Mouse (Mus musculus) stomach, embryonic 15.5 days (tissue): ENCODE results near the gene Ankrd13a. TPM values are rescaled to one million over a fixed set of nuclear protein-coding genes. Genes with fewer than 3 reads are reported as not detected.

Source experiments
- ATAC-seq: fragments of 200-750 bp; cut with Nextera tagmentation; 2 replicates; pipeline ENCODE4 v1.8.0; 2017; ENCODE audit warnings: low read depth, moderate number of reproducible peaks, moderate TSS enrichment; ENCODE audit not compliant: insufficient read depth, low FRiP score
- H3K27ac ChIP-seq: fragments of 300-500 bp; sonication (generic); 2 replicates; pipeline ENCODE4 v1.5.1; 2015; ENCODE audit warnings: mild to moderate bottlenecking, inconsistent platforms
- H3K27me3 ChIP-seq: fragments of 300-500 bp; sonication (generic); replicated peaks from 2 replicates; pipeline ENCODE4 v1.6.1; 2015; ENCODE audit warnings: inconsistent platforms
- H3K36me3 ChIP-seq: fragments of 300-500 bp; sonication (generic); 2 replicates; pipeline ENCODE4 v1.6.1; 2015; ENCODE audit warnings: inconsistent platforms
- H3K4me1 ChIP-seq: fragments of 300-500 bp; sonication (generic); 2 replicates; pipeline ENCODE4 v1.6.1; 2015; ENCODE audit warnings: inconsistent platforms
- H3K4me2 ChIP-seq: fragments of 300-500 bp; sonication (generic); 2 replicates; pipeline ENCODE4 v1.6.1; 2015; ENCODE audit warnings: mild to moderate bottlenecking, inconsistent platforms
- H3K4me3 ChIP-seq: fragments of 300-500 bp; sonication (generic); replicated peaks from 2 replicates; pipeline ENCODE4 v1.5.1; 2015; ENCODE audit warnings: inconsistent platforms
- H3K9ac ChIP-seq: fragments of 300-500 bp; sonication (generic); 2 replicates; pipeline ENCODE4 v1.6.1; 2015; ENCODE audit warnings: inconsistent platforms
- H3K9me3 ChIP-seq: fragments of 300-500 bp; sonication (generic); 2 replicates; pipeline ENCODE4 v1.6.1; 2016; ENCODE audit warnings: inconsistent platforms
- WGBS: fragments of 180-500 bp; shearing (Covaris S2); methylation state at CpG from one replicate; pipeline ENCODE4 v1.1.7; 2015; 5-methylcytosine and 5-hydroxymethylcytosine counted together
- polyA plus RNA-seq: library from polyadenylated mRNA; unstranded; fragments of >200 nt; fragmentation: Nextera tagmentation; extraction: Ambion mirVana; gene quantifications from 2 replicates; pipeline ENCODE4 v1.2.1, GENCODE M21; 2015

Ankrd13a gene
- polyA plus RNA-seq, 1 experiment from 2014 or later, result 49.0 TPM

- H3K4me3 ChIP-seq, result no peak overlapping the region
- H3K4me2 ChIP-seq, result no peak overlapping the region
- H3K27ac ChIP-seq, result no peak overlapping the region
- ATAC-seq, result peak; percentile 59; the same call in 1 of the 2 replicates
- H3K9me3 ChIP-seq, result no peaks in the 10 kb centered on the region
- H3K4me1 ChIP-seq, result peaks cover 3% of the 10 kb centered on the region; the same call in 1 of the 2 replicates
- no peaks in the 10 kb centered on the region for H3K27me3 ChIP-seq
- no peak overlapping the region for H3K9ac ChIP-seq
- peaks cover 4% of the 10 kb centered on the region for H3K36me3 ChIP-seq
- WGBS, result 56% methylated on average over 16 of the region's 16 CpGs
Measured at GRCm38 (mm10) chr5:114784622-114785165, 10.2 kb downstream of the Ankrd13a start.

GRCm38 (mm10) chr5:114785196-114785595 is 10.7 kb downstream of the Ankrd13a start:
- Histone ChIP-seq H3K4me3 (no peak overlapping the region), H3K9ac (no peak overlapping the region), H3K27ac (no peak overlapping the region), H3K4me1 (peaks cover 3% of the 10 kb centered on the region; the same call in 1 of the 2 replicates), H3K36me3 (peaks cover 4% of the 10 kb centered on the region), H3K27me3 (no peaks in the 10 kb centered on the region), H3K4me2 (no peak overlapping the region), H3K9me3 (no peaks in the 10 kb centered on the region)
- ATAC-seq, result no peak
- 73% methylated on average over 5 of the region's 5 CpGs for WGBS

GRCm38 (mm10) chr5:114793317-114793716 is 18.8 kb downstream of the Ankrd13a start:
- WGBS, result 71% methylated on average over 7 of the region's 7 CpGs
- Histone ChIP-seq H3K9ac (no peak overlapping the region), H3K4me3 (no peak overlapping the region), H3K9me3 (no peaks in the 10 kb centered on the region), H3K4me1 (peaks cover 14% of the 10 kb centered on the region; the same call in 1 of the 2 replicates), H3K27me3 (no peaks in the 10 kb centered on the region), H3K27ac (no peak overlapping the region), H3K4me2 (no peak overlapping the region), H3K36me3 (peaks cover 23% of the 10 kb centered on the region)
- ATAC-seq, result no peak

- Histone ChIP-seq H3K27ac (no peak overlapping the region), H3K4me3 (no peak overlapping the region), H3K4me2 (no peak overlapping the region), H3K27me3 (no peaks in the 10 kb centered on the region), H3K9me3 (no peaks in the 10 kb centered on the region), H3K9ac (no peak overlapping the region), H3K4me1 (peaks cover 14% of the 10 kb centered on the region; the same call in 1 of the 2 replicates), H3K36me3 (peaks cover 28% of the 10 kb centered on the region)
- no peak for ATAC-seq
- WGBS, result 67% methylated on average over 4 of the region's 4 CpGs
Measured at GRCm38 (mm10) chr5:114794609-114795008, 20.1 kb downstream of the Ankrd13a start.

- WGBS, result 63% methylated on average over 9 of the region's 9 CpGs
- H3K36me3 ChIP-seq, result peaks cover 29% of the 10 kb centered on the region
- no peaks in the 10 kb centered on the region for H3K27me3 ChIP-seq
- no peak overlapping the region for H3K4me2 ChIP-seq
- H3K9ac ChIP-seq, result no peak overlapping the region
- ATAC-seq, result no peak
- H3K4me1 ChIP-seq, result peaks cover 14% of the 10 kb centered on the region; the same call in 1 of the 2 replicates
- no peak overlapping the region for H3K4me3 ChIP-seq
- no peak overlapping the region for H3K27ac ChIP-seq
- H3K9me3 ChIP-seq, result no peaks in the 10 kb centered on the region
Measured at GRCm38 (mm10) chr5:114795231-114795630, 20.8 kb downstream of the Ankrd13a start.

- Histone ChIP-seq H3K4me2 (no peak overlapping the region), H3K4me1 (peaks cover 14% of the 10 kb centered on the region; the same call in 1 of the 2 replicates), H3K9me3 (no peaks in the 10 kb centered on the region), H3K36me3 (peaks cover 29% of the 10 kb centered on the region), H3K9ac (no peak overlapping the region), H3K27me3 (no peaks in the 10 kb centered on the region), H3K4me3 (no peak overlapping the region), H3K27ac (no peak overlapping the region)
- ATAC-seq, result no peak
- 73% methylated on average over 9 of the region's 9 CpGs for WGBS
Measured at GRCm38 (mm10) chr5:114795653-114796052, 21.2 kb downstream of the Ankrd13a start.

GRCm38 (mm10) chr5:114796299-114797012 is 22.0 kb downstream of the Ankrd13a start:
- Histone ChIP-seq H3K9ac (no peak overlapping the region), H3K36me3 (peaks cover 25% of the 10 kb centered on the region), H3K4me2 (peak overlapping the region; percentile 56), H3K4me3 (peak overlapping the region; percentile 31), H3K4me1 (peaks cover 14% of the 10 kb centered on the region; the same call in 1 of the 2 replicates), H3K27me3 (no peaks in the 10 kb centered on the region), H3K27ac (no peak overlapping the region), H3K9me3 (no peaks in the 10 kb centered on the region)
- WGBS, result 18% methylated on average over 40 of the region's 40 CpGs
- ATAC-seq, result peak; percentile 19; the same call in 1 of the 2 replicates

GRCm38 (mm10) chr5:114797253-114797652 is 22.8 kb downstream of the Ankrd13a start:
- no peak overlapping the region for H3K27ac ChIP-seq
- no peaks in the 10 kb centered on the region for H3K9me3 ChIP-seq
- H3K27me3 ChIP-seq, result no peaks in the 10 kb centered on the region
- WGBS, result 76% methylated on average over 8 of the region's 8 CpGs
- H3K36me3 ChIP-seq, result peaks cover 19% of the 10 kb centered on the region
- no peak overlapping the region for H3K9ac ChIP-seq
- no peak overlapping the region for H3K4me3 ChIP-seq
- H3K4me1 ChIP-seq, result peaks cover 14% of the 10 kb centered on the region; the same call in 1 of the 2 replicates
- no peak overlapping the region for H3K4me2 ChIP-seq
- ATAC-seq, result no peak

- WGBS, result 75% methylated on average over 11 of the region's 11 CpGs
- peaks cover 32% of the 10 kb centered on the region for H3K36me3 ChIP-seq
Measured at GRCm38 (mm10) chr5:114799848-114800247, 25.4 kb downstream of the Ankrd13a start.

GRCm38 (mm10) chr5:114801049-114801448 is 26.6 kb downstream of the Ankrd13a start:
- Histone ChIP-seq H3K9me3 (no peaks in the 10 kb centered on the region), H3K4me3 (no peak overlapping the region), H3K27me3 (no peaks in the 10 kb centered on the region), H3K4me2 (no peak overlapping the region), H3K27ac (no peak overlapping the region), H3K9ac (no peak overlapping the region), H3K36me3 (peaks cover 32% of the 10 kb centered on the region), H3K4me1 (peaks cover 6% of the 10 kb centered on the region; the same call in 1 of the 2 replicates)
- ATAC-seq, result no peak; the same call in 1 of the 2 replicates
- WGBS, result 21% methylated on average over 8 of the region's 8 CpGs

More at GRCm38 (mm10) chr5:114799848-114800247, 25.4 kb downstream of the Ankrd13a start:
- H3K27me3 ChIP-seq, result no peaks in the 10 kb centered on the region
- peaks cover 14% of the 10 kb centered on the region; the same call in 1 of the 2 replicates for H3K4me1 ChIP-seq
- no peak overlapping the region for H3K4me3 ChIP-seq
- no peaks in the 10 kb centered on the region for H3K9me3 ChIP-seq
- no peak overlapping the region for H3K9ac ChIP-seq
- no peak overlapping the region for H3K27ac ChIP-seq
- H3K4me2 ChIP-seq, result no peak overlapping the region
- no peak for ATAC-seq

- H3K4me2 ChIP-seq, result no peak overlapping the region
- no peaks in the 10 kb centered on the region for H3K4me1 ChIP-seq
- H3K9ac ChIP-seq, result no peak overlapping the region
- H3K9me3 ChIP-seq, result no peaks in the 10 kb centered on the region
- no peaks in the 10 kb centered on the region for H3K27me3 ChIP-seq
- no peak overlapping the region for H3K4me3 ChIP-seq
- 89% methylated on average over 6 of the region's 6 CpGs for WGBS
- no peak for ATAC-seq
- no peak overlapping the region for H3K27ac ChIP-seq
- H3K36me3 ChIP-seq, result peaks cover 37% of the 10 kb centered on the region
Measured at GRCm38 (mm10) chr5:114801841-114802240, 27.4 kb downstream of the Ankrd13a start.

GRCm38 (mm10) chr5:114803231-114803630 is 28.8 kb downstream of the Ankrd13a start:
- Histone ChIP-seq H3K9ac (no peak overlapping the region), H3K4me2 (no peak overlapping the region), H3K4me1 (0 out of 2 replicates have a peak, but pooled peaks cover 3% of the 10 kb centered on the region), H3K4me3 (no peak overlapping the region), H3K27ac (no peak overlapping the region), H3K36me3 (peaks cover 39% of the 10 kb centered on the region), H3K27me3 (no peaks in the 10 kb centered on the region), H3K9me3 (no peaks in the 10 kb centered on the region)
- no peak for ATAC-seq
- WGBS, result 86% methylated on average over 13 of the region's 13 CpGs
